8 mouse cellular contexts compared by ENCODE assay signal in genomic region chr16:93710924-93711323, GRCm38 (mm10). TPM values are rescaled to one million over a fixed set of nuclear protein-coding genes. Genes with fewer than 3 reads are reported as not detected.
A peak's percentile ranks its signal among the peaks of the same experiment; 100 is the strongest.
DNase-seq lines count a peak whose midpoint lies in the region; ATAC-seq and TF ChIP-seq lines count a peak whose summit lies in the region.

No protein-coding gene starts in this region.

- peak; percentile 54 for ATAC-seq in embryonic facial prominence, embryonic 11.5 days (replicated peaks; ENCODE audit: insufficient number of reproducible peaks, low FRiP score, low TSS enrichment, low read depth)
- ATAC-seq in limb, embryonic 12.5 days (ENCODE audit: insufficient number of reproducible peaks, insufficient read depth, low FRiP score, low TSS enrichment, low read depth): peak; percentile 43
- peak; percentile 19 for ATAC-seq in midbrain, embryonic 14.5 days (ENCODE audit: low FRiP score, low TSS enrichment)

- peak overlapping the region; percentile 98 for H3K4me2 ChIP-seq in embryonic facial prominence, embryonic 11.5 days (ENCODE audit: low read depth, low read length)
- peak overlapping the region; percentile 94 for H3K4me2 ChIP-seq in limb, embryonic 12.5 days
- H3K4me2 ChIP-seq in midbrain, embryonic 14.5 days (ENCODE audit: low read length): peak overlapping the region; percentile 77

- no peak for TF ChIP-seq POLR2A in kidney, adult 2 months (IDR thresholded peaks at IDR 0.05; ENCODE audit: low read depth, low read length)
- no peak for TF ChIP-seq POLR2A in spleen, adult 2 months (IDR thresholded peaks at IDR 0.05; ENCODE audit: low read depth, low read length)

- no peak overlapping the region for H3K27ac ChIP-seq in embryonic facial prominence, embryonic 11.5 days (replicated peaks; ENCODE audit: low read depth, low read length)
- peak overlapping the region; percentile 28; the same call in 1 of the 2 replicates for H3K27ac ChIP-seq in kidney, adult 2 months (ENCODE audit: insufficient read depth, low read depth, low read length)
- H3K27ac ChIP-seq in limb, embryonic 12.5 days: no peak overlapping the region
- peak overlapping the region; percentile 72; the same call in 1 of the 2 replicates for H3K27ac ChIP-seq in midbrain, embryonic 14.5 days (replicated peaks; ENCODE audit: low read depth, low read length)
- H3K27ac ChIP-seq in spleen, adult 2 months (ENCODE audit: insufficient read depth, low read length): peak overlapping the region; percentile 62

- H3K9me3 ChIP-seq in embryonic facial prominence, embryonic 11.5 days (replicated peaks; ENCODE audit: control insufficient read depth, low read length): no peaks in the 10 kb centered on the region
- H3K9me3 ChIP-seq in limb, embryonic 12.5 days: no peaks in the 10 kb centered on the region
- H3K9me3 ChIP-seq in midbrain, embryonic 14.5 days (ENCODE audit: control insufficient read depth, low read length): no peaks in the 10 kb centered on the region

- DNase-seq in 3T3-L1 (ENCODE audit: low read depth, low spot score): peak; percentile 95
- DNase-seq in adrenal gland, postnatal 14 days: peak; percentile 84
- DNase-seq in embryonic facial prominence, embryonic 11.5 days (ENCODE audit: low spot score): peak; percentile 82
- peak; percentile 85 to 90 for DNase-seq in heart, adult 18-20 months
- DNase-seq in kidney, adult 2 months: peak; percentile 82
- peak; percentile 90 for DNase-seq in midbrain, embryonic 14.5 days
- DNase-seq in spleen, adult 2 months (ENCODE audit: low read depth in 1 of 2, low spot score in 2 of 2): peak; percentile 61 to 73

- no peak overlapping the region for H3K9ac ChIP-seq in embryonic facial prominence, embryonic 11.5 days (replicated peaks; ENCODE audit: low read length)
- no peak overlapping the region for H3K9ac ChIP-seq in limb, embryonic 12.5 days (replicated peaks)
- H3K9ac ChIP-seq in midbrain, embryonic 14.5 days (replicated peaks; ENCODE audit: low read length): no peak overlapping the region; the same call in 1 of the 2 replicates

- H3K27me3 ChIP-seq in embryonic facial prominence, embryonic 11.5 days (ENCODE audit: control insufficient read depth, insufficient read depth, low read length): peaks cover 7% of the 10 kb centered on the region; the same call in 1 of the 2 replicates
- H3K27me3 ChIP-seq in kidney, adult 2 months (replicated peaks; ENCODE audit: control insufficient read depth, insufficient read depth, low read length): no peaks in the 10 kb centered on the region
- H3K27me3 ChIP-seq in limb, embryonic 12.5 days: peaks cover 42% of the 10 kb centered on the region
- peaks cover 10% of the 10 kb centered on the region for H3K27me3 ChIP-seq in midbrain, embryonic 14.5 days (ENCODE audit: control insufficient read depth, insufficient read depth, low read length)
- no peaks in the 10 kb centered on the region for H3K27me3 ChIP-seq in spleen, adult 2 months (ENCODE audit: control insufficient read depth, insufficient read depth, low read length)

- peak; percentile 79 for TF ChIP-seq CTCF in kidney, adult 2 months (conservative IDR thresholded peaks at IDR 0.05; ENCODE audit: insufficient read depth, insufficient read length, low read depth, low read length)
- peak; percentile 56; the same call in 1 of the 2 replicates for TF ChIP-seq CTCF in spleen, adult 2 months (IDR thresholded peaks at IDR 0.05; ENCODE audit: extremely low read depth, insufficient read depth, insufficient read length, insufficient replicate concordance)

- WGBS in embryonic facial prominence, embryonic 11.5 days: under 1% methylated on average over 11 of the region's 11 CpGs
- WGBS in kidney, adult 2 months: under 1% methylated on average over 11 of the region's 11 CpGs
- under 1% methylated on average over 11 of the region's 11 CpGs for WGBS in limb, embryonic 12.5 days
- 1% methylated on average over 11 of the region's 11 CpGs for whole genome bisulfite sequencing in midbrain, embryonic 14.5 days
- under 1% methylated on average over 11 of the region's 11 CpGs for WGBS in spleen, adult 2 months

- no peaks in the 10 kb centered on the region for H3K4me1 ChIP-seq in embryonic facial prominence, embryonic 11.5 days (ENCODE audit: control insufficient read depth, insufficient read depth, low read length)
- H3K4me1 ChIP-seq in kidney, adult 2 months (ENCODE audit: control insufficient read depth, insufficient read depth, low read length): no peaks in the 10 kb centered on the region; the same call in 1 of the 2 replicates
- peaks cover 9% of the 10 kb centered on the region for H3K4me1 ChIP-seq in limb, embryonic 12.5 days (replicated peaks)
- H3K4me1 ChIP-seq in midbrain, embryonic 14.5 days (ENCODE audit: control insufficient read depth, insufficient read depth, low read length): peaks cover 5% of the 10 kb centered on the region; the same call in 1 of the 2 replicates
- peaks cover 8% of the 10 kb centered on the region for H3K4me1 ChIP-seq in spleen, adult 2 months (ENCODE audit: control insufficient read depth, insufficient read depth, insufficient read length)

- H3K36me3 ChIP-seq in embryonic facial prominence, embryonic 11.5 days (replicated peaks; ENCODE audit: control insufficient read depth, insufficient read depth, low read depth, low read length): no peaks in the 10 kb centered on the region
- no peaks in the 10 kb centered on the region for H3K36me3 ChIP-seq in kidney, adult 2 months (ENCODE audit: control insufficient read depth, insufficient read depth, low read length)
- no peaks in the 10 kb centered on the region for H3K36me3 ChIP-seq in limb, embryonic 12.5 days
- H3K36me3 ChIP-seq in midbrain, embryonic 14.5 days (ENCODE audit: control insufficient read depth, insufficient read depth, low read length): no peaks in the 10 kb centered on the region; the same call in 1 of the 2 replicates
- H3K36me3 ChIP-seq in spleen, adult 2 months (ENCODE audit: control insufficient read depth, insufficient read depth, low read length): peaks cover 1% of the 10 kb centered on the region; the same call in 1 of the 2 replicates

- H3K4me3 ChIP-seq in embryonic facial prominence, embryonic 11.5 days (ENCODE audit: low read depth, low read length): peak overlapping the region; percentile 75
- peak overlapping the region; percentile 48 for H3K4me3 ChIP-seq in kidney, adult 2 months (ENCODE audit: insufficient read depth, low read depth, low read length)
- H3K4me3 ChIP-seq in limb, embryonic 12.5 days (replicated peaks): peak overlapping the region; percentile 78
- peak overlapping the region; percentile 86 for H3K4me3 ChIP-seq in midbrain, embryonic 14.5 days (replicated peaks; ENCODE audit: low read depth, low read length)
- H3K4me3 ChIP-seq in spleen, adult 2 months (ENCODE audit: extremely low read depth, insufficient read depth, insufficient read length): peak overlapping the region; percentile 66

RNA-seq across cellular contexts. Expression of gene Dop1b, which starts 0.8 kb away (rescaled TPM):
- total RNA-seq in adrenal gland, postnatal 14 days (2021): 24.1 and 24.5 TPM in 2 replicates
- 5.7 and 7.9 TPM in 2 replicates for polyA plus RNA-seq in embryonic facial prominence, embryonic 11.5 days (2014; fragmentation: Nextera tagmentation; extraction: Ambion mirVana)
- 10 to 100 TPM; 15.9 to 16.9 TPM for total RNA-seq in heart, adult 18-20 months (2021)
- polyA plus RNA-seq in kidney, adult 2 months (2012; rRNA removed): 23.8 and 28.2 TPM in 2 replicates
- 9.6 and 11.2 TPM in 2 replicates for polyA plus RNA-seq in limb, embryonic 12.5 days (2016; fragmentation: Nextera tagmentation; extraction: Ambion mirVana)
- 36.5 and 40.3 TPM in 2 replicates for polyA plus RNA-seq in midbrain, embryonic 14.5 days (2014; fragmentation: Nextera tagmentation; extraction: Ambion mirVana)
- 35.3 and 35.5 TPM in 2 replicates for polyA plus RNA-seq in spleen, adult 2 months (2012; rRNA removed)

RNA-seq across cellular contexts. Expression of gene Cbr3, which starts 27.9 kb away (rescaled TPM):
- 8.3 and 9.8 TPM in 2 replicates for total RNA-seq in adrenal gland, postnatal 14 days (2021)
- polyA plus RNA-seq in embryonic facial prominence, embryonic 11.5 days (2014; fragmentation: Nextera tagmentation; extraction: Ambion mirVana): 1.0 and 1.2 TPM in 2 replicates
- 1 to 10 TPM; 2.5 to 2.6 TPM for total RNA-seq in heart, adult 18-20 months (2021)
- polyA plus RNA-seq in kidney, adult 2 months (2012; rRNA removed): 4.9 and 5.0 TPM in 2 replicates
- 1.3 and 1.9 TPM in 2 replicates for polyA plus RNA-seq in limb, embryonic 12.5 days (2016; fragmentation: Nextera tagmentation; extraction: Ambion mirVana)
- polyA plus RNA-seq in midbrain, embryonic 14.5 days (2014; fragmentation: Nextera tagmentation; extraction: Ambion mirVana): 0.93 and 1.1 TPM in 2 replicates
- 6.7 and 7.2 TPM in 2 replicates for polyA plus RNA-seq in spleen, adult 2 months (2012; rRNA removed)

Comparison
In these comparisons a context has a peak if more than half of its experiments do, and no peak if none do; other contexts are left out.
1. H3K27ac ChIP-seq: peak in kidney, adult 2 months (single experiment), midbrain, embryonic 14.5 days (single experiment) and spleen, adult 2 months (single experiment); none in embryonic facial prominence, embryonic 11.5 days (single experiment) and limb, embryonic 12.5 days (single experiment).
2. Peak in every context shown above with its lines, with median percentiles within 50 percentile points of each other: DNase-seq, ATAC-seq, H3K4me2 ChIP-seq and H3K4me3 ChIP-seq.